Mouse (Mus musculus) gastrocnemius, postnatal 10 days (tissue): Measurements from ENCODE around the gene Gm20824. TPM values are rescaled to one million over a fixed set of nuclear protein-coding genes. Genes with fewer than 3 reads are reported as not detected.
"Not testable (repeated sequence)": the region's sequence is repeated elsewhere in the genome, so short reads cannot be mapped to it uniquely, and the experiment has no call there.

Experiments
- DNase-seq: peaks from one replicate; pipeline ENCODE4 v3.0.0; 2021; ENCODE audit warnings: mixed read lengths
- long read RNA-seq, 2 experiments: library from polyadenylated mRNA; stranded (forward); transcript quantifications; one replicate each; pipeline ENCODE4 v2.0.0; 2021
- total RNA-seq, 2 experiments: library from RNA; stranded (reverse); gene quantifications; 2 replicates each; pipeline ENCODE4 v1.2.3; 2021

The Gm20824 gene
- not detected for total RNA-seq
- long read RNA-seq, experiment 1: 0 reads
- long read RNA-seq, experiment 2: 0 reads

- DNase-seq: not testable (repeated sequence)
These were observed at the start of gene Gm20824 for GRCm38 (mm10) chrY:8257607-8258006. Gm20824 (plus strand) TSS chrY:8257907.

Other genes with a start within 250 kb of the Gm20824 start
- not detected for gene Gm20825, start 186.4 kb upstream of the Gm20824 start, total RNA-seq